Mouse (Mus musculus): ENCODE results near the gene Gm3512. TPM values are rescaled to one million over a fixed set of nuclear protein-coding genes. Genes with fewer than 3 reads are reported as not detected.
A peak's percentile ranks its signal among the peaks of the same experiment; 100 is the strongest.
"Not testable (repeated sequence)": the region's sequence is repeated elsewhere in the genome, so short reads cannot be mapped to it uniquely, and the experiment has no call there.

The Gm3512 gene
- polyA plus RNA-seq (2015; fragmentation: Nextera tagmentation; extraction: Ambion mirVana) = 4.6 and 7.2 TPM in 2 replicates

- WGBS = no CpG with 5 or more reads among the region's 37 CpGs
Observed at GRCm38 (mm10) chr14:7174483-7174971, at the start of gene Gm3512. Gene Gm3512, minus strand, starts transcription at chr14:7174533.

DNA sequence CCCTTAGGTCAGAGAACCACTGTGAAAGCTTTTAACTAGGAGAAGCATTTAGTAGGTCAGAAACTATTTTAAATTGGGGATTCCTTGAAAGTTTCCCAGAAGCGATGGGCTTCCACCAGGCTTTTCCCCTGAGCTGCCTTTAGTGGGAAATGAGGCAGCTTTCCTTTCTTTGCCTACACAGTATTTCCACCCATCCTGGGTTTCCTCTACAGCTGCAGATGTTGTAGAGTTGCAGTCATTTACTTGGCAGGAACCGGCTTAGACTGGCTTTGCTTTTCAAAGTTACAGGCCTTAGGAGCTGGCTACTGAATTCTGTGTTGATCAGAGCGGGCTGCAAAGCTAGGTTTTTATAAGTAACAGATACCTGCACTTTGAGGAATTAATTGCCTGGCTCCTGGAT, 25.7 kb upstream of the Gm3512 start:
- not testable (repeated sequence) for H3K27ac ChIP-seq (ENCODE audit: low read length); H3K4me3 ChIP-seq (replicated peaks; ENCODE audit: low read length); ATAC-seq (ENCODE audit: insufficient read depth, low FRiP score)

More at GRCm38 (mm10) chr14:7174483-7174971, at the start of gene Gm3512:
- H3K27ac ChIP-seq (ENCODE audit: low read length); ATAC-seq (ENCODE audit: insufficient read depth, low FRiP score); H3K9me3 ChIP-seq (replicated peaks; ENCODE audit: control insufficient read depth, low read length); H3K4me3 ChIP-seq (replicated peaks; ENCODE audit: low read length); H3K4me2 ChIP-seq (ENCODE audit: low read depth, low read length); H3K36me3 ChIP-seq (ENCODE audit: control insufficient read depth, insufficient read depth, low read length); H3K27me3 ChIP-seq (ENCODE audit: control insufficient read depth, insufficient read depth, low read length); H3K9ac ChIP-seq (ENCODE audit: low read length); H3K4me1 ChIP-seq (ENCODE audit: control insufficient read depth, insufficient read depth, low read length): not testable (repeated sequence)

GRCm38 (mm10) chr14:7194440-7194839, 20.1 kb upstream of the Gm3512 start, which contains the start of gene Gm16434:
Gene Gm16434, minus strand, starts transcription at chr14:7194540.
- H3K4me3 ChIP-seq (replicated peaks; ENCODE audit: low read length); H3K9ac ChIP-seq (ENCODE audit: low read length); H3K9me3 ChIP-seq (replicated peaks; ENCODE audit: control insufficient read depth, low read length); H3K27ac ChIP-seq (ENCODE audit: low read length); ATAC-seq (ENCODE audit: insufficient read depth, low FRiP score); H3K4me2 ChIP-seq (ENCODE audit: low read depth, low read length); H3K4me1 ChIP-seq (ENCODE audit: control insufficient read depth, insufficient read depth, low read length); H3K36me3 ChIP-seq (ENCODE audit: control insufficient read depth, insufficient read depth, low read length); H3K27me3 ChIP-seq (ENCODE audit: control insufficient read depth, insufficient read depth, low read length): not testable (repeated sequence)
- WGBS = no CpG with 5 or more reads among the region's 2 CpGs

More for the DNA sequence above, 25.7 kb upstream of the Gm3512 start:
- H3K4me1 ChIP-seq (ENCODE audit: control insufficient read depth, insufficient read depth, low read length); H3K9ac ChIP-seq (ENCODE audit: low read length); H3K27me3 ChIP-seq (ENCODE audit: control insufficient read depth, insufficient read depth, low read length); H3K4me2 ChIP-seq (ENCODE audit: low read depth, low read length); H3K36me3 ChIP-seq (ENCODE audit: control insufficient read depth, insufficient read depth, low read length); H3K9me3 ChIP-seq (replicated peaks; ENCODE audit: control insufficient read depth, low read length): not testable (repeated sequence)
- 92% methylated on average over 2 of the region's 3 CpGs for WGBS

- H3K4me2 ChIP-seq (ENCODE audit: low read depth, low read length); H3K9ac ChIP-seq (ENCODE audit: low read length); ATAC-seq (ENCODE audit: insufficient read depth, low FRiP score); H3K9me3 ChIP-seq (replicated peaks; ENCODE audit: control insufficient read depth, low read length); H3K36me3 ChIP-seq (ENCODE audit: control insufficient read depth, insufficient read depth, low read length); H3K27ac ChIP-seq (ENCODE audit: low read length); H3K4me1 ChIP-seq (ENCODE audit: control insufficient read depth, insufficient read depth, low read length); H3K4me3 ChIP-seq (replicated peaks; ENCODE audit: low read length); H3K27me3 ChIP-seq (ENCODE audit: control insufficient read depth, insufficient read depth, low read length): not testable (repeated sequence)
- no CpG with 5 or more reads among the region's 2 CpGs for WGBS
Observed at GRCm38 (mm10) chr14:7125312-7125711, 49.0 kb downstream of the Gm3512 start, which contains the start of gene Gm6676. Gene Gm6676, minus strand, starts transcription at chr14:7125412.

DNA sequence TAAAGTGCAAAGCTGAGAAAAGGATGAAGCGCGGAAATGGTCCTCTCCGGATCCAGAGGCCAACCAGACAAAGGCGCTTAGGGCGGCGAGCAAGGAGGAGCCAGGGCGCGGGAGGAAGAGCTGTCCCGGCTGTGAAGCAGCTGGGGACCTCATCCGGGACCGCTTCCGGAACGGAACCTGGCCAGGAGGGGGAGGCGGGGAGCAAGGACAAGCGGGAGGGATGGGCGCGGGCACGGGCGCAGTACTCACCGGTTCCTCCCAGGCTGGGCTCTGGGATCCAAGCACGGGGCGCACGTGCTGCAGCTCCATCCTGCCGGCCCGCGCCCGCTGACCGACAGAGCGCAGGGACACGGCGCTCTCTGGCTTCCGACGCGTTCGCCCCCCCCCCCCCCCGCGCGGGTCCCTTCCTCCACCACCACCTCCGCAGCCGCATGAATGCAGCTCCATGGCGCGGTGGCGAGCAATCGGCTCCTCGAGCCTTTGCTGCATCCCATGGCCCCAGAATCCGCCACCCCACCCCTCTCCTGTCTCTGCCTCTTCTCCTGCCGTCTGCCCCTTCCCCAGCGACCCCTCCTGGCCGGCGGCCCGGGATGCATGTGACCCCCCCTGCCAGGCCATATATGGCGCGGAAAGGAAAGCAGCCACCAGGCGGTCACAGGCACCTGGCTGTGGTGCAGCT, 69.1 kb downstream of the Gm3512 start:
- ATAC-seq (ENCODE audit: insufficient read depth, low FRiP score); H3K36me3 ChIP-seq (ENCODE audit: control insufficient read depth, insufficient read depth, low read length): not testable (repeated sequence)
- 0% methylated on average over 5 of the region's 54 CpGs for WGBS

More for the DNA sequence above, 69.1 kb downstream of the Gm3512 start:
- not testable (repeated sequence) for H3K27me3 ChIP-seq (ENCODE audit: control insufficient read depth, insufficient read depth, low read length); H3K4me1 ChIP-seq (ENCODE audit: control insufficient read depth, insufficient read depth, low read length); H3K9me3 ChIP-seq (replicated peaks; ENCODE audit: control insufficient read depth, low read length)
- peak overlapping the region; percentile 68 for H3K9ac ChIP-seq (ENCODE audit: low read length)
- H3K4me2 ChIP-seq (ENCODE audit: low read depth, low read length) = peak overlapping the region; percentile 53
- peak overlapping the region; percentile 69 for H3K27ac ChIP-seq (ENCODE audit: low read length)
- peak overlapping the region; percentile 45 for H3K4me3 ChIP-seq (replicated peaks; ENCODE audit: low read length)

Other genes with a start within 250 kb of the Gm3512 start
- gene Gm6356, start 200.7 kb downstream of the Gm3512 start, polyA plus RNA-seq (2015; fragmentation: Nextera tagmentation; extraction: Ambion mirVana) = not detected in 2 replicates
- 0.44 and 0.77 TPM in 2 replicates for gene Gm10406, start 147.1 kb downstream of the Gm3512 start, polyA plus RNA-seq (2015; fragmentation: Nextera tagmentation; extraction: Ambion mirVana)
- not detected in 2 replicates for gene Gm3685, start 129.6 kb downstream of the Gm3512 start, polyA plus RNA-seq (2015; fragmentation: Nextera tagmentation; extraction: Ambion mirVana)
- 1.2 and 1.6 TPM in 2 replicates for gene Gm3696, start 73.9 kb downstream of the Gm3512 start, polyA plus RNA-seq (2015; fragmentation: Nextera tagmentation; extraction: Ambion mirVana)
- not detected in 2 replicates for gene Gm6676, start 49.1 kb downstream of the Gm3512 start, polyA plus RNA-seq (2015; fragmentation: Nextera tagmentation; extraction: Ambion mirVana)
- not detected in 2 replicates for gene Gm16434, start 20.0 kb upstream of the Gm3512 start, polyA plus RNA-seq (2015; fragmentation: Nextera tagmentation; extraction: Ambion mirVana)
- gene Gm3727, start 90.2 kb upstream of the Gm3512 start, polyA plus RNA-seq (2015; fragmentation: Nextera tagmentation; extraction: Ambion mirVana) = not detected in 2 replicates
- 0.68 and 0.96 TPM in 2 replicates for gene Gm3739, start 140.5 kb upstream of the Gm3512 start, polyA plus RNA-seq (2015; fragmentation: Nextera tagmentation; extraction: Ambion mirVana)
- gene Gm5797, start 157.9 kb upstream of the Gm3512 start, polyA plus RNA-seq (2015; fragmentation: Nextera tagmentation; extraction: Ambion mirVana) = not detected in 2 replicates
- not detected in 2 replicates for gene Gm8374, start 190.6 kb upstream of the Gm3512 start, polyA plus RNA-seq (2015; fragmentation: Nextera tagmentation; extraction: Ambion mirVana)

Measured in stomach, embryonic 16.5 days (tissue).